Mouse (Mus musculus): ENCODE data around the gene Nr1h3. TPM values are rescaled to one million over a fixed set of nuclear protein-coding genes. Genes with fewer than 3 reads are reported as not detected.

Gene Nr1h3
- polyA plus RNA-seq, 1 experiment from 2014 or later = 2.6 TPM

GRCm38 (mm10) chr2:91157002-91157752 lies 45.5 kb downstream of the Nr1h3 start:
- WGBS = 30% methylated on average over 6 of the region's 6 CpGs
- H3K9me3 ChIP-seq (ENCODE audit: control insufficient read depth, low read length) = no peaks in the 10 kb centered on the region
- peaks cover 11 to 15% of the 10 kb centered on the region in 2 experiments for H3K4me1 ChIP-seq (ENCODE audit: control insufficient read depth in 2 of 2, insufficient read depth in 2 of 2, low read length in 2 of 2)
- H3K36me3 ChIP-seq (ENCODE audit: control insufficient read depth, insufficient read depth, low read length) = peaks cover 7% of the 10 kb centered on the region; the same call in 1 of the 2 replicates
- H3K27ac ChIP-seq (replicated peaks in 1 of 2; ENCODE audit: control insufficient read depth in 1 of 2, insufficient read depth in 1 of 2, low read depth in 2 of 2, low read length in 2 of 2) = no peak overlapping the region
- H3K27me3 ChIP-seq (ENCODE audit: control insufficient read depth, insufficient read depth, low read length) = no peaks in the 10 kb centered on the region
- no peak overlapping the region for H3K9ac ChIP-seq (ENCODE audit: low read length)
- no peak overlapping the region for H3K4me2 ChIP-seq (ENCODE audit: low read length)
- no peak for ATAC-seq (ENCODE audit: insufficient number of reproducible peaks, insufficient read depth, low FRiP score, low read depth)
- no peak overlapping the region for H3K4me3 ChIP-seq (ENCODE audit: control insufficient read depth in 1 of 2, insufficient read depth in 1 of 2, low read depth in 1 of 2, low read length in 2 of 2)

DNA sequence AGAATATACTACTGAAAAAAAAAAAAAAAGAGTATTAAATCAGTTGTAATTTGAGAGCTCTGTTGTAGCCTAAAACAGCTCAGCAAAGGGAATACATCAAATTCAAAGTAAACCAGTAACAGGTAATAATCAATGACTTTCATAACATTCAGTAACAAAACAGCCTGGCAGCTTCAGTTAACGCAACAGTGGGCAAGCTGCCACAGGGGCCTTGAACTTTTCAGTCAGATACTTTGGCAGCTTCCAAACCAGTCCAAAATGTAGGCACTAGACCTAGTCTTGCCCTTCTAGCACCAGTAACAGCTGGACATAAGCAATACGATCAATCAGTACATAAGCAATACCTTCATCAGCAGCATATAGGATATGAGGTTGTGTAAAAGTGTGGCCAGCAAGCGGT lies 48.5 kb downstream of the Nr1h3 start:
- no peak overlapping the region for H3K4me2 ChIP-seq (ENCODE audit: low read length)
- 93% methylated on average over 3 of the region's 3 CpGs for WGBS
- ATAC-seq (ENCODE audit: insufficient number of reproducible peaks, insufficient read depth, low FRiP score, low read depth) = no peak
- H3K36me3 ChIP-seq (ENCODE audit: control insufficient read depth, insufficient read depth, low read length) = peaks cover 4% of the 10 kb centered on the region; the same call in 1 of the 2 replicates
- H3K27ac ChIP-seq (replicated peaks in 1 of 2; ENCODE audit: control insufficient read depth in 1 of 2, insufficient read depth in 1 of 2, low read depth in 2 of 2, low read length in 2 of 2) = no peak overlapping the region
- no peaks in the 10 kb centered on the region for H3K4me1 ChIP-seq (ENCODE audit: control insufficient read depth in 2 of 2, insufficient read depth in 2 of 2, low read length in 2 of 2)
- no peak overlapping the region for H3K9ac ChIP-seq (ENCODE audit: low read length)
- H3K9me3 ChIP-seq (ENCODE audit: control insufficient read depth, low read length) = no peaks in the 10 kb centered on the region
- H3K4me3 ChIP-seq (ENCODE audit: control insufficient read depth in 1 of 2, insufficient read depth in 1 of 2, low read depth in 1 of 2, low read length in 2 of 2) = no peak overlapping the region
- H3K27me3 ChIP-seq (ENCODE audit: control insufficient read depth, insufficient read depth, low read length) = no peaks in the 10 kb centered on the region

- no peaks in the 10 kb centered on the region for H3K4me1 ChIP-seq (ENCODE audit: control insufficient read depth in 2 of 2, insufficient read depth in 2 of 2, low read length in 2 of 2)
- peaks cover 4% of the 10 kb centered on the region; the same call in 1 of the 2 replicates for H3K36me3 ChIP-seq (ENCODE audit: control insufficient read depth, insufficient read depth, low read length)
- no peak overlapping the region for H3K27ac ChIP-seq (replicated peaks in 1 of 2; ENCODE audit: control insufficient read depth in 1 of 2, insufficient read depth in 1 of 2, low read depth in 2 of 2, low read length in 2 of 2)
- H3K9me3 ChIP-seq (ENCODE audit: control insufficient read depth, low read length) = no peaks in the 10 kb centered on the region
- no peaks in the 10 kb centered on the region for H3K27me3 ChIP-seq (ENCODE audit: control insufficient read depth, insufficient read depth, low read length)
- no peak overlapping the region for H3K9ac ChIP-seq (ENCODE audit: low read length)
- H3K4me3 ChIP-seq (ENCODE audit: control insufficient read depth in 1 of 2, insufficient read depth in 1 of 2, low read depth in 1 of 2, low read length in 2 of 2) = no peak overlapping the region
- ATAC-seq (ENCODE audit: insufficient number of reproducible peaks, insufficient read depth, low FRiP score, low read depth) = no peak
- no peak overlapping the region for H3K4me2 ChIP-seq (ENCODE audit: low read length)
- 69% methylated on average over 3 of the region's 3 CpGs for WGBS
Observed at GRCm38 (mm10) chr2:91152885-91153377, 49.7 kb downstream of the Nr1h3 start.

DNA sequence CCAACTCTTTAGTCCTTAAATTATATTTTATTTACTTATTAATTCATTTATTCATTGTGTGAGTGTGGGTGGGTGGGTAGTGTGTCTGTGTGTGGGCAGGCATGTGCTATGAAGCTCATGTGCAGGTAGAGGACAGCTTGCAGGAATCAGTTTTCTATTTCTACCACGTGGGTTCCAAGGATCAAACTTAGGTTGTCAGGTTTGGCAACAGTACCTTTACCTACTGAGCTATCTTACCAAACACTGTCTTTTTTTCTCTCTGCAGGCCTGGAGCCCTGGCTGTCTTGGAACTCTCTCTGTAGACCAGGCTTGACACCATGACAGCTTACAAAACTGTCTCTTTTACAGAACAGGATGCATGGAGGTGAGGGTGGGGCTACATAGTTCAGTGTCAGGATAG lies 51.3 kb downstream of the Nr1h3 start:
- no peaks in the 10 kb centered on the region for H3K27me3 ChIP-seq (ENCODE audit: control insufficient read depth, insufficient read depth, low read length)
- H3K27ac ChIP-seq (replicated peaks in 1 of 2; ENCODE audit: control insufficient read depth in 1 of 2, insufficient read depth in 1 of 2, low read depth in 2 of 2, low read length in 2 of 2) = no peak overlapping the region
- no peaks in the 10 kb centered on the region for H3K9me3 ChIP-seq (ENCODE audit: control insufficient read depth, low read length)
- peaks cover 4% of the 10 kb centered on the region; the same call in 1 of the 2 replicates for H3K36me3 ChIP-seq (ENCODE audit: control insufficient read depth, insufficient read depth, low read length)
- H3K4me3 ChIP-seq (ENCODE audit: control insufficient read depth in 1 of 2, insufficient read depth in 1 of 2, low read depth in 1 of 2, low read length in 2 of 2) = no peak overlapping the region
- H3K4me1 ChIP-seq (ENCODE audit: control insufficient read depth in 2 of 2, insufficient read depth in 2 of 2, low read length in 2 of 2) = no peaks in the 10 kb centered on the region
- no peak for ATAC-seq (ENCODE audit: insufficient number of reproducible peaks, insufficient read depth, low FRiP score, low read depth)
- H3K4me2 ChIP-seq (ENCODE audit: low read length) = no peak overlapping the region
- WGBS = 68% methylated on average over 1 of the region's 1 CpGs
- H3K9ac ChIP-seq (ENCODE audit: low read length) = no peak overlapping the region

DNA sequence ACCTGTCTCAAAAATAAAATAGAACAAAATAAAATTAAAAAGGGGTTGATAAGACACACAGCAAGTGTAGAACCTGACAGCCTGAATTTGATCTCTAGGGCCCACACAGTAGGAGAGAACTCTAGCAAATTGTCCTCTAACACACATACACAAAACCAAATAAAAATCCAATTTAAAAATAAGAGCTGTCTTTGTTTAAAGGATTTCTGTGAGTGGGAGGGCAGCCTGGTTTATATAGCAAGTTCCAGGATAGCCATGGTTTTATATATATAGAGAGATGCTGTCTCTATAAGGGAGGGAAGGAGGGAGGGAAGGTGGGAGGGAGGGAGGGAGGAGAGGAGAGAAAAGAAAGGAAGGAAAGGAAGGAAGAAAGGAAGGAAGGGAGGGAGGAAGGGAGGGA lies 54.5 kb downstream of the Nr1h3 start:
- no peak overlapping the region for H3K4me2 ChIP-seq (ENCODE audit: low read length)
- no peaks in the 10 kb centered on the region for H3K36me3 ChIP-seq (ENCODE audit: control insufficient read depth, insufficient read depth, low read length)
- ATAC-seq (ENCODE audit: insufficient number of reproducible peaks, insufficient read depth, low FRiP score, low read depth) = no peak
- no peaks in the 10 kb centered on the region for H3K27me3 ChIP-seq (ENCODE audit: control insufficient read depth, insufficient read depth, low read length)
- no peaks in the 10 kb centered on the region for H3K4me1 ChIP-seq (ENCODE audit: control insufficient read depth in 2 of 2, insufficient read depth in 2 of 2, low read length in 2 of 2)
- no peak overlapping the region for H3K4me3 ChIP-seq (ENCODE audit: control insufficient read depth in 1 of 2, insufficient read depth in 1 of 2, low read depth in 1 of 2, low read length in 2 of 2)
- no peaks in the 10 kb centered on the region for H3K9me3 ChIP-seq (ENCODE audit: control insufficient read depth, low read length)
- no peak overlapping the region for H3K9ac ChIP-seq (ENCODE audit: low read length)
- no peak overlapping the region for H3K27ac ChIP-seq (replicated peaks in 1 of 2; ENCODE audit: control insufficient read depth in 1 of 2, insufficient read depth in 1 of 2, low read depth in 2 of 2, low read length in 2 of 2)

- WGBS = 95% methylated on average over 11 of the region's 11 CpGs
- no peak overlapping the region for H3K4me3 ChIP-seq (ENCODE audit: control insufficient read depth in 1 of 2, insufficient read depth in 1 of 2, low read depth in 1 of 2, low read length in 2 of 2)
- no peak for ATAC-seq (ENCODE audit: insufficient number of reproducible peaks, insufficient read depth, low FRiP score, low read depth)
Observed at GRCm38 (mm10) chr2:91143401-91143800, 59.2 kb downstream of the Nr1h3 start.

DNA sequence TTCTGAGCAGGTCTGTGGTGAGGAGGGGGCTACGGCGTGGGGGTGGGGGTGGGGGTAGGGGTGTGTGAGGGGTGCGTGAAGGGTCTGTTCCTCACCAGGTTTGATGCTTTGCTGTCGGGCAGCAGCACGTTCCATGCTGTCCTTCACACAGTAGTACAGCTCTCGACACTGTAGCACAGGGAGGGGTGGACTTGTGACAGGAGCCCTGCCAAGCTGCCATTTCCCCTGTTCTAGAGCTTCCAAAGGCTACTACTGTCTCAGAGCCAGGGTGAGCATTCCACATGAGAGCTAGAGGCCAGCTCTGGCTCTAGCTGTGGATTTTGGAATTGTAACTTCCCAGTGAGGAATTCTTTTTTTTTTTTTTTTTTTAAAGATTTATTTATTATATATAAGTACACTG lies 59.7 kb downstream of the Nr1h3 start:
- Histone ChIP-seq H3K4me2 (ENCODE audit: low read length) (no peak overlapping the region), H3K36me3 (ENCODE audit: control insufficient read depth, insufficient read depth, low read length) (peaks cover 17% of the 10 kb centered on the region), H3K27me3 (ENCODE audit: control insufficient read depth, insufficient read depth, low read length) (no peaks in the 10 kb centered on the region), H3K9ac (ENCODE audit: low read length) (no peak overlapping the region), H3K4me1 (ENCODE audit: control insufficient read depth in 2 of 2, insufficient read depth in 2 of 2, low read length in 2 of 2) (no peaks in the 10 kb centered on the region), H3K27ac (replicated peaks in 1 of 2; ENCODE audit: control insufficient read depth in 1 of 2, insufficient read depth in 1 of 2, low read depth in 2 of 2, low read length in 2 of 2) (no peak overlapping the region), H3K9me3 (ENCODE audit: control insufficient read depth, low read length) (no peaks in the 10 kb centered on the region), H3K4me3 (ENCODE audit: control insufficient read depth in 1 of 2, insufficient read depth in 1 of 2, low read depth in 1 of 2, low read length in 2 of 2) (no peak overlapping the region)
- no peak for ATAC-seq (ENCODE audit: insufficient number of reproducible peaks, insufficient read depth, low FRiP score, low read depth)
- 84% methylated on average over 6 of the region's 6 CpGs for WGBS

More at GRCm38 (mm10) chr2:91143401-91143800, 59.2 kb downstream of the Nr1h3 start:
- Histone ChIP-seq H3K4me1 (ENCODE audit: control insufficient read depth in 2 of 2, insufficient read depth in 2 of 2, low read length in 2 of 2) (no peaks in the 10 kb centered on the region), H3K9me3 (ENCODE audit: control insufficient read depth, low read length) (no peaks in the 10 kb centered on the region), H3K27me3 (ENCODE audit: control insufficient read depth, insufficient read depth, low read length) (no peaks in the 10 kb centered on the region), H3K4me2 (ENCODE audit: low read length) (no peak overlapping the region), H3K36me3 (ENCODE audit: control insufficient read depth, insufficient read depth, low read length) (peaks cover 12% of the 10 kb centered on the region; the same call in 1 of the 2 replicates), H3K27ac (replicated peaks in 1 of 2; ENCODE audit: control insufficient read depth in 1 of 2, insufficient read depth in 1 of 2, low read depth in 2 of 2, low read length in 2 of 2) (no peak overlapping the region), H3K9ac (ENCODE audit: low read length) (no peak overlapping the region)
